Mouse (Mus musculus) adrenal gland, postnatal 25 days (tissue): ENCODE measurements around the gene Cds1. TPM values are rescaled to one million over a fixed set of nuclear protein-coding genes. Genes with fewer than 3 reads are reported as not detected.
"Not testable (repeated sequence)": the region's sequence is repeated elsewhere in the genome, so short reads cannot be mapped to it uniquely, and the experiment has no call there.

ENCODE experiments used
- DNase-seq: peaks from one replicate; pipeline ENCODE4 v3.0.0; 2021; ENCODE audit warnings: mixed read lengths
- total RNA-seq: library from RNA; stranded (reverse); gene quantifications from 2 replicates; pipeline ENCODE4 v1.2.3, GENCODE M21; 2021

Cds1 gene
- total RNA-seq, 1 experiment from 2014 or later, result 9.8 TPM

DNA sequence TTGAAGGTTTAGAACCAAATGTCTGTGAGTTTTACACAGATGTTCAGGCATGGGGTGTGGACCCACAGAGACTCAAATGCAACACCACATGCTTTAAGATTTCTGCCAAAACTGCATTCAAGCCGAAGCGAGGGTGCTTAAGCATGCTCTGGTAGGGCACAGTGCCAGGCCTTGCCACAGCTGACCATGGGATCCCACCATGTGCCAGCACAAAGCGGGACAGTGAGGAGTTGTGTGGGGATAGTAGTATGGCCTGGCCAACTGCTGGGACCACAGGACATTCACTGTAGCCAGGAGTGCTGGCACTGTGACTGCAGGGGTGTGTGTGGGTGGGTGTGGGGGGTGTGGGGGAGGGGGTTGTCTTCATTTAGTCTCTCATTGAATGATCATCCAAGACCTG lies 64.0 kb downstream of the Cds1 start:
- DNase-seq, result no peak

DNA sequence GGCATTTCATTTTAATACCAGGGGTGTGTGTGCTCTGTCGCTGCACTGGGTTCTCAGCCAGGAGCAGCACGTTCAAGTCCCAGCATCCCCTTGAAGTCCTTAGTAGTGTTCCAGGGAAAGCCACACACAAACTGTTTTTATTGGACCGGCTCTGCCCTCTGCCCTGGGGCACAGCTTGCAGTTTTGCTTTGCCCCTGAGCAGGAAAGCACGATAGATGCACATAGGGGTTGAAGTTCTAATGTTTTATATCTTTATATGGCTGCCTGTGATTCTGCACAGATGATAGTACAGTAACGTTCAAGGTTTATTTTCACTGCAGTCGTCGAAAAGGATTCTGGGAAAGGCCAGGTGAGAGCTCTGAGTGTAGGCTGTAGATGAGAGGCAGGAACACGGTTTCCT lies 65.2 kb downstream of the Cds1 start:
- no peak for DNase-seq

DNA sequence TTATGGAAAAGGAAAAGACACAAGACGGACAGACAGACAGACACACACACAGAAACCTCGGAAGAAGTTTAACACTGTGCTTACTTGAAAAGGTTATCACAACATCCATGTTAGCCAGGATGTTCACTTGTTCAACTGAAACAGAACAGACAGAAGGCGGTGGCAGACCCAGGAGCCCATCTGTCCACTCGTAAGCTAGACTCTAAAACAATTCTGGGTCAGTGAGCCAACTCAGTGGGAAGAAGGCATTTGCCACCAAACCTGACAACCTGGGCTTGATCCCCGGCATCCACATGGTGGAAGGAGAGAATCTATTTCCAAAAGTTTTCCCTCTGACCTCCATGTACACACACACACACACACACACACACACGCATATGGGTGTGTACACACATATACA lies 67.1 kb downstream of the Cds1 start:
- DNase-seq, result no peak

DNA sequence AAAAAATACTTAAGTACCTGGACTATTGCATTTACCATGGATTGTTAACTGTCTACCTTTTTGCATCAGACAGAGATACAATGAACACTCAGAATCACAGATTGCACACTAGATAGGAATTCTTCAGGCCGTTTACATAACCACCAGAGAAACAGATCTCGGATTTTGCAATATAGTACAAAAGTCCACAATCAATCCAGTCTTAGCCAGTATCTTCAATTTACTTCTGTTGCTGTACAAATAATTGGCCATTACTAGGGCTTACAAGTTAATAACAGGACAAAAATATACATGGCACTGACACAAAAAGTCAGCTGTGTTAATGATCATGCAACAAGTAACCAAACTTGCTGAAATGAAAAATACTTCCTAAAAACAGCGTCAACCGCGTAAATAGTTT lies 68.1 kb downstream of the Cds1 start:
- DNase-seq, result no peak

GRCm38 (mm10) chr5:101833875-101834274 lies 68.9 kb downstream of the Cds1 start:
- peak; percentile 26 for DNase-seq

DNA sequence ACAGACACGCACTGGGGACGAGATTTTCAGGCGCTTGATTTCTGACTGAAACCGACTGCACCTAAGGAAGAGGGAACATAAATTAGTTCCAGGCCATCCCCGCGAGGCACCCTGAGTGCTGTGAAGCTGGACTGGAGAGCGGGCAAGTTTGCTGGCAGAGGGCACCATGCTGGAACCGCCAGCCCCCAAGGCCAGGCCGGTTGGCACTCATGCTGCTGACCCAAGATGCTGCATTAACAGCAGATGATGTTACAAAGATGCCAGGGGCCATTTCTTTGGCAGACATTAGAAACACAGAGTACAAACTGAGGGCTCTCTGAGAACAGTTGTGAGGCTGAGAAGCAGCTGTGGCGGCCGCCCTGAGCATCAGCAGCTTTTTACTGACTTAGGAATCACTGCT lies 71.3 kb downstream of the Cds1 start:
- DNase-seq, result no peak

- not testable (repeated sequence) for DNase-seq
These were observed 72.7 kb downstream of the Cds1 start for GRCm38 (mm10) chr5:101837605-101838004.

DNA sequence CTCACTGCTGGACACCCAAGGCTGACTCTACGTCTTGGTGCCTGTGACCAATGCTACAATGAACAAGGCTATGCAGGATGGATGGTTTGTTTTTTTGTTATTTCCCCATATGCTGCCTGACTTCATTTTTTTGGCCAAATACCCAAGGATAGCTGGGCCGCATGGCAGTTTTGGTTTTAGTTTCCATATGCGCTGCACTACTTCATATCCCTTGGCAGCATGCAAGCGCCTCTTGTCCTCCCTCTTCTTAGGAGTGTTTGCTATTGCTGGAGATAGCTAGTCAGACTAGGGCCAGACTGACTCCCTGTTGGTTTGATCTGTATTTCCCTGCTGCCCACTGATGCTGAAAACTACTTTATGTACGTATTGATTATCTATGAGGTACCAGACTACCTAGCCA lies 75.5 kb downstream of the Cds1 start:
- no peak for DNase-seq

GRCm38 (mm10) chr5:101845011-101845410 lies 80.1 kb downstream of the Cds1 start:
- peak; percentile 84 for DNase-seq

- DNase-seq, result no peak
These were observed 81.0 kb downstream of the Cds1 start for GRCm38 (mm10) chr5:101845930-101846329.

GRCm38 (mm10) chr5:101847323-101847722 lies 82.4 kb downstream of the Cds1 start:
- DNase-seq, result no peak

DNA sequence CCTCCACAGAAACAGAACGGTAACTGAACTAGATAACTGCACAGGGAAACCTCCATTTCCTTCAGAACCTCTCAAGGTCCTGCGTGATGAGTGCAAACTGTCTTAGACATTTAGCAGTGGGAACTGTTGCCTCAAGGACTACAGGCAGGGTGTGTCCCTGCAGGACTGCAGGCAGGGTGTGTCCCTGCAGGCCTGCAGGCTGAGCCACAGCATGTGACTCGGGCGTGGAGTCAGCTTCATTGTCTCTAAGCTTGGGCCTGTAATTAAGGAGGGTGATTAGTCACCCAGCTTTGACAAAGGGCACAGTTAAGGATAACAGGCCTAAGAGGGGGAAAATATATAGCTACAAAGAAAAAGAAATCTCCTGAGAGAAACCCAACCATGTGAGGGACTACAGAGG lies 82.8 kb downstream of the Cds1 start:
- DNase-seq, result no peak

GRCm38 (mm10) chr5:101851133-101851532 lies 86.2 kb downstream of the Cds1 start:
- DNase-seq, result no peak

DNA sequence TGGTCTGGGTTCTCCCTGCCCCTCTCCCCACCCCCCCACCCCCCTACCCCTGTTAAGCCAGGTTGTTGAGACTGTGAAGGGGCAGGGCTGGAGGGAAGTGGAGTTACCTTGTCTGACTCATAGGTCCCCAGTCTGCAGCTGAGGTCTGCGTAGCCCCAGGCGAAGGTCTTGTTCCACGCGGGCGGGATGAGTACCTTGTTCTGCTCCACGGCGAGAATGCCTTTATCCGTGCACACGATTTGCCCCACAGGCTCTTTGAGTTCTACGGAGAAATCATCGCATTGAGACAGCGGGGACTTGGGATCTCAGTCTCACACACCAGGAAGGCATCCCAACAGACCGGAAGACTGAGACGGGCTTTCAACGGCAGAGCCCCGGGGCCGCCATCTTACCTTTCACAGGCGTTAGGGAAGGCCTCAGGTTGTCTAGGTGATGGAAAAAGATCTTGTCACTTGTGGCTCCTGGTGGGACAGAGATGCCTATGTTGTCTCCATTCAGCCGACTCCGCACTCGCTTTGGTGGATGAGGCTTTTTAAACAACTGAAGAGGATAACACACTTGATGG lies 87.3 kb downstream of the Cds1 start:
- DNase-seq, result no peak

DNA sequence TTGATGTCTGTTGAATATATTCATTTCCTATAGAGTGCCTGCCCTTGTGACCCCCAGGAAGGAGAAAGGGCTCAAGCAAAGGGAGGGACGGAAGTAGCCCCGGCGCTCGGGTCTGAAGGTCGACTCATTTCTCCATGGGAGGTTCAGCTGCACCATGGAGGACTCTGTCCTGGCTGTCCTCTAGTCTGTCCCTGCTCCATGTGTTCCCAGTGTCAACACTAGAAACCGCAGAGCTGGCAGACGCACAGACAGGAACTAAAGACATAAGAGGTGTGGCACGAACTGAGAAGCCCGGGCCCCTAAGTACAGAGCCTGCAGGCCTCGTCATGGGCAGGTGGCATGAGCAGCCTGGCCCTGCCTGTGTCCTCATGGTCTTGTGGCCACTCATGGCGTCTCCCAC lies 89.2 kb downstream of the Cds1 start:
- DNase-seq, result no peak

- peak; percentile 37 for DNase-seq
These were observed 89.7 kb downstream of the Cds1 start for GRCm38 (mm10) chr5:101854667-101855066.

DNA sequence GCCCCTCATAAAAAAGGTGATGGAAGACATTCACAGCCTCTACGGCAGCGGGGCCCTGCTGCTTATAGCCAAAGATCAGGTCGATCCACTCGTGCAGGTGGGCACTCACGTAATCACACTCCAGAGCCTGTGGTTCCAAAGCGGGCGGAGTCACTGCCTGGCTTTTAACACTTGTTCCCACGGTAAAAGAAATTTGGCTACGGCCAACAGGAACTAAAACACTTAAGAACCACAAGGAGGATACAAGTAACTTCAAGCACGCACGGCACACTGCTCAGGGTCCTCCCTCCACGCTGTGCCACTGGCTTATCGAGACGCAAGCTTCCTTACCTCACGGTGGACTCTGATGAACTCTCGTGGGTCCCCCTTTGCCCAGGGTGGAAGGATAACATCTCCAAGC lies 90.5 kb downstream of the Cds1 start:
- no peak for DNase-seq

DNA sequence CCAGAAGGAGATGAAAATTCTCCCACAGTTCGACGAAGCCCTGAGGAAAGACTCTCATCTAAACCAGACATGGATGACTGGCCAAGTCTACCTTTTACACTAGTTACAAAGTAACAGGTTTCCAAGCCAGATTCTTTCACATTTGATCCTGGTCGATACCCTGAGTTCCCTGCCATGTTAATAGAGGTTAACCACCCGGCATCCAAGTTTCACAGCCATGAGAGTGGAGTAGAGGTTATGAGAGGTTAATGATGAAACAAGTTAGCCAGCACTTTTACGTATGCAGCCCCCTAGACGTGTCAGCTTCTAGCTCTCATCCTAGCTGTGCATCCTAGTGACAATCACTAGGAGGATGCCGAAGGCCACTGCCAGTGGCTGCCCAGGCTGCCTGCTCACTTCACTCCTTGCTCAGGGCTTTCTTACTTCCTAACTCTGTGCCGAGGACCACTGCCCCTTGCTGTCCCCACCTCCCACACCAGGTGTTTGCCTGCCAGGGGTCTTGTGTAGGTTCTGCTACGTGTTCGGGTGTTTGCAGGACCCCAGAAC lies 94.0 kb downstream of the Cds1 start:
- DNase-seq, result no peak

- no peak for DNase-seq
These were observed 97.0 kb downstream of the Cds1 start for GRCm38 (mm10) chr5:101861786-101862571.

DNA sequence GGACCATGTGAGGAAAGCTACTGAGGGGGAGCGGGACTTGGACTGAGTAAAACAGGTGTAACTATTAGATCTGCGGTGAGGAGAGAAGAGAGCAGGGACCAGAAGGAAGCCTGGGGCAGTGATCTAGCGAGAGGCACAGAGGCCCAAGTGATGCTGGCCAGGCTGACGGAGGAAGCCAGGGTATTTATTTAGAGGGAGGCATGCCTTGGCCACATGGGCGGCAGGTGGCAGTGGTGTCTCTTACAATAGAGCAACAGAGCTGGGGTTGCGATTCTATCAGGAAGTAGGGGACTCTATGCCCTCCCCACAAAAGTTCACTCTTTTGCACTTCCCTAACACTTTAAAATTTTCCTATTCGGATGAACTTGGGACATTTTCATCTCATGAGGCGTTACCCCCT lies 97.7 kb downstream of the Cds1 start:
- no peak for DNase-seq

- DNase-seq, result no peak
These were observed 99.0 kb downstream of the Cds1 start for GRCm38 (mm10) chr5:101863946-101864345.

- no peak for DNase-seq
These were observed 101.8 kb downstream of the Cds1 start for GRCm38 (mm10) chr5:101866722-101867121.
